Mouse (Mus musculus) kidney, embryonic 14.5 days (tissue): ENCODE results near the gene Rhod. TPM values are rescaled to one million over a fixed set of nuclear protein-coding genes. Genes with fewer than 3 reads are reported as not detected.

ENCODE experiments used
- ATAC-seq: fragments of 200-750 bp; cut with Nextera tagmentation; 2 replicates; pipeline ENCODE4 v1.8.0; 2017; ENCODE audit warnings: moderate number of reproducible peaks, mild to moderate bottlenecking, moderate TSS enrichment, moderate library complexity; ENCODE audit not compliant: low FRiP score, low TSS enrichment
- H3K27ac ChIP-seq: fragments of 300-500 bp; sonication (generic); 2 replicates; pipeline ENCODE4 v1.5.1; 2014; ENCODE audit warnings: low read depth, mild to moderate bottlenecking, low read length, moderate library complexity, mixed read lengths
- H3K27me3 ChIP-seq: fragments of 300-500 bp; sonication (generic); 2 replicates; pipeline ENCODE4 v1.6.1; 2014; ENCODE audit warnings: mild to moderate bottlenecking, low read length; ENCODE audit not compliant: control insufficient read depth, insufficient read depth
- H3K36me3 ChIP-seq: fragments of 300-500 bp; sonication (generic); 2 replicates; pipeline ENCODE4 v1.6.1; 2014; ENCODE audit warnings: low read length, mixed read lengths; ENCODE audit not compliant: control insufficient read depth, insufficient read depth
- H3K4me1 ChIP-seq: fragments of 300-500 bp; sonication (generic); 2 replicates; pipeline ENCODE4 v1.6.1; 2014; ENCODE audit warnings: low read length, mixed read lengths; ENCODE audit not compliant: control insufficient read depth, insufficient read depth
- H3K4me2 ChIP-seq: fragments of 300-500 bp; sonication (generic); replicated peaks from 2 replicates; pipeline ENCODE4 v1.6.1; 2014; ENCODE audit warnings: low read depth, mild to moderate bottlenecking, low read length
- H3K4me3 ChIP-seq: fragments of 300-500 bp; sonication (generic); 2 replicates; pipeline ENCODE4 v1.5.1; 2014; ENCODE audit warnings: mild to moderate bottlenecking, low read length
- H3K9ac ChIP-seq: fragments of 300-500 bp; sonication (generic); 2 replicates; pipeline ENCODE4 v1.6.1; 2014; ENCODE audit warnings: low read depth, mild to moderate bottlenecking, low read length, moderate library complexity
- H3K9me3 ChIP-seq: fragments of 300-500 bp; sonication (generic); 2 replicates; pipeline ENCODE4 v1.6.1; 2016; ENCODE audit warnings: low read length; ENCODE audit not compliant: control insufficient read depth
- WGBS: fragments of 180-500 bp; shearing (Covaris S2); extraction: QIAGEN DNeasy Blood & Tissue Kit; methylation state at CpG from one replicate; pipeline ENCODE4 v1.1.7; 2014; 5-methylcytosine and 5-hydroxymethylcytosine counted together
- polyA plus RNA-seq: library from polyadenylated mRNA; unstranded; fragments of >200 nt; fragmentation: Nextera tagmentation; extraction: Ambion mirVana; gene quantifications from 2 replicates; pipeline ENCODE4 v1.2.1, GENCODE M21; 2014

Gene Rhod
- polyA plus RNA-seq = 40.7 and 43.4 TPM in 2 replicates

DNA sequence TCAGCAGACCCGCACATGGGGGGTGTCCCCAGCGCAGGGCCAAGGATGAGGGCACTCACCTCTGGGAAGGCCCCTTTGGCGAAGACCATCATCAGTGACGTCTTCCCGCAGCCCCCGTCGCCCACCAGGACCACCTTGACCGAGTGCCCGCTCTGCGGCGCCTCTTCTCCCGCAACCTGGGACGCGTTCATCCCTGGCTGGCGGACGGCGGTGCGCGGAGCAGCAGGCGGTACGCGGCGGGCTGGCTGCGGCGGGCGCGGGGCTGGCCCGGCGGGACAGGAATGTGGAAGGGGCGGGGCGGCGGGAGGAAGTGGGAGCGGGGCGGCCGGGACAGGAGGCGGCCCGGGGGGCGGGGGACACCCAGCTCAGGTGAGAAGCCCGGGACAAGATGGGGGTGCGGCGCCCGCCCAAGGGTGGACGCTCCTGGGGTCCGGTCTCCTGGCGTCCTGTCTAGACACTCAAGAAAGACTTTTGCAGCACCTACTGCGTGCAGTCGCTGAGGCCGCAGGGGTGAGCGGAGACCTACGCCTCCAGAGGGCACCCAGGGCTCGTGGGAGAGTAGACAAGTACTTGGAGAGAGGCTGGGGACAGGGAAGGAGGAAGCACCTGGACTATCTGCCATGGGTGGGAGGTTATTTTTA, at the start of gene Rhod:
Rhod (minus strand) TSS at position 272 of the 641 bp plus-strand sequence.
- no peak within 1 kb of the TSS; the same call in 1 of the 2 replicates for H3K27ac ChIP-seq
- peak; percentile 54 for ATAC-seq

DNA sequence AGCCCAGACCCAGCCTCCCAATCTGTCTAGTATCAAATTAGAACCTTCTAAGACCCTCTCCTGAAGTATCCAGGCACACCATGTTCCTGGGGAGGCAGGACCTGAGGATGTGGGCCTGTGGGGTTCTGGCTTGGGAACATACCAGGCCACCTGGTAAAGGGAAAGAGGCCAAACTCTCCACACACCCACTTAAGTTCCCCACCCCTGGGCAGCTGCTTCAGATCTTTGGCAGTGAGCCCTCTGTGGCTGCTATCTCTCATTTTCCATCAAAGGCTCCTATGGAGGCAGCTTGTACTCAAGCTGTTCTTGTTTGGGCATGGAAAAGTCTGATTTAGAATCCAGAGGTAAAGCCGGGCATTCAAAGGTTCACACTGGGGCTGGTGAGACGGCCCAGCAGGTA, 48.6 kb upstream of the Rhod start:
- Histone ChIP-seq H3K4me2 (no peak overlapping the region), H3K27ac (no peak overlapping the region), H3K9ac (no peak overlapping the region), H3K36me3 (no peaks in the 10 kb centered on the region), H3K4me1 (0 out of 2 replicates have a peak, but pooled peaks cover 8% of the 10 kb centered on the region), H3K27me3 (no peaks in the 10 kb centered on the region), H3K9me3 (no peaks in the 10 kb centered on the region), H3K4me3 (no peak overlapping the region)
- WGBS = 87% methylated on average over 2 of the region's 2 CpGs
- ATAC-seq = no peak

More for the DNA sequence above, at the start of gene Rhod:
- peak within 1 kb of the TSS; percentile 69 for H3K9ac ChIP-seq
- no peaks in the 10 kb centered on the region for H3K27me3 ChIP-seq
- H3K4me3 ChIP-seq = peak within 1 kb of the TSS; percentile 68
- H3K9me3 ChIP-seq = no peaks in the 10 kb centered on the region
- H3K4me2 ChIP-seq = peak within 1 kb of the TSS; percentile 82
- no peaks in the 10 kb centered on the region for H3K36me3 ChIP-seq
- H3K4me1 ChIP-seq = peaks cover 21% of the 10 kb centered on the region
- under 1% methylated on average over 50 of the region's 51 CpGs for WGBS

DNA sequence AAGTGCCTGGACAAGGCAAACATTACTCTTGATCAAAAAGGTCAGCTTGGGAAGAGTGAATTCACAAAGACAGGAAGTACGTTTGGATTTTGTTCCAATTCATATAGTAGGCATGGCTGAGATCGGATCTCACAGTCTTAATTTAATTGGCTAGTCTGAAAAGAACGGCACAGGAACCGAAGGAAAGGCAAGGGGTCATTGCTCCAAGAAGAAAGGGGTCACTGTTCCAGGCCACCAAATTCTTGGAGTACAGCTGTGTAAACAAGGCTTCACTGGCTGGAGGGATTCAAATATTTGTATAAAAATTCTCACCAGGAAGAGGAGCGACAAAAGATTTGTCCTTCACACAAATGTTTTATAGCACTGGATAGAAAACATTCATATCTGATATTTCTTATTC, 45.8 kb upstream of the Rhod start:
- Histone ChIP-seq H3K36me3 (no peaks in the 10 kb centered on the region), H3K9me3 (no peaks in the 10 kb centered on the region), H3K27ac (peak overlapping the region; percentile 10), H3K9ac (no peak overlapping the region), H3K4me1 (0 out of 2 replicates have a peak, but pooled peaks cover 8% of the 10 kb centered on the region), H3K4me3 (no peak overlapping the region), H3K27me3 (no peaks in the 10 kb centered on the region), H3K4me2 (no peak overlapping the region)
- 9% methylated on average over 5 of the region's 5 CpGs for WGBS
- ATAC-seq = 0 out of 2 replicates have a peak, but pooled peaks have one; percentile 40

DNA sequence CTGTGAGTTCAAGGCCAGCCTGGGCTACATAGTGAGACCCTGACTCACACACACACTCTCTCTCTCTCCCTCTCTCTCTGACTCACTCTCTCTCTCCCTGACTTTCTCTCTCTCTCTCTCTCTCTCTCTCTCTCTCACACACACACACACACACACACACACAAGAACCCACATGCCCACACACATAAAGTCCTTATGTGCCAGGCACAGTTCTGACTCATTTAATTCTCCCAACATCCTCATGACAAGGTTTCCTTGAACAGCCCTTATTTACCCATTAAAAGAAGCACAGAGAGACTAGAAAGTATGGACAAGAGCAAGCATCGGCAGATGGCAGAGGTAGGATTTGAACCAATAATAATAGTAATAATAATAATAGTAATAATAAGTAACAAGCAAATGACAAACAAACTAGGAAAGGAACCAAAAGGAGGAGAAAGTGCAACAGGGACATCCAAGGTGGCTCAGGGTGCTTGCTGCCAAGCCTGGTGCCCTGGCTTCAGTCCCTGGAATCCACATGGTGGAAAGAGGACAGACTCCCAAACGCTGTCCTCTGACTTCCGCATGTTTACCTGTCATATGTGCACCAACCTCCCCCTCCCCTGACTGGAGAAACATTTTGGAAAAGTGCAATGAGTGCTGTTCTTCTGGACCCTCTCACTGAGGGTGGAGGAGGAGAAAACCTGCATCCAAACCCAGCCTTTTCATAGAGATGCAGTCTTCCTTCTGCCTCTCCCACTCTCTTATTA, 43.1 kb upstream of the Rhod start:
- Histone ChIP-seq H3K27ac (no peak overlapping the region), H3K9ac (no peak overlapping the region), H3K36me3 (no peaks in the 10 kb centered on the region), H3K4me3 (no peak overlapping the region), H3K27me3 (0 out of 2 replicates have a peak, but pooled peaks cover under 1% of the 10 kb centered on the region), H3K9me3 (no peaks in the 10 kb centered on the region), H3K4me2 (no peak overlapping the region), H3K4me1 (0 out of 2 replicates have a peak, but pooled peaks cover 9% of the 10 kb centered on the region)
- ATAC-seq = no peak
- WGBS = 81% methylated on average over 3 of the region's 3 CpGs

DNA sequence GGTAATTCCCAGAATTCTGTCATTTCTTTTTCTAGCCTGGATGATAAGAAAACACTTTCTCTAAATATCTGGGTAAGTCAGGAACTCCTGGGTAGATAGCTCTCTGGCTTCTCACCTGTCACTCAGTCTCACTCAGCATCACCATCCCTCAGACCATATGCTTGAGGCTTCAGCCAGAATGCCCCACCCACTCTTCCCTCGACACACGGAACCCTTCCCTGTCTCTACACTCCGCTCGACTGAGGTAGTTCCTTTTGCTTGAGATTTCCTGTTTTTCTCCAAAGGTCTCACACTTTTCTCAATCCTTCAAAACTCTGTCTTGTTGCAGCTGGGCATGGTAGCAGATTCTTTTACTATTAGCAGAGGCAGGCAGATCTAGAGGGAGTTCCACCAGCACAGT, 42.1 kb upstream of the Rhod start:
- ATAC-seq = no peak
- WGBS = 45% methylated on average over 4 of the region's 4 CpGs
- no peaks in the 10 kb centered on the region for H3K36me3 ChIP-seq
- H3K27ac ChIP-seq = no peak overlapping the region
- no peak overlapping the region for H3K4me2 ChIP-seq
- H3K4me3 ChIP-seq = no peak overlapping the region
- H3K27me3 ChIP-seq = peaks cover 10% of the 10 kb centered on the region
- H3K9ac ChIP-seq = no peak overlapping the region
- H3K9me3 ChIP-seq = no peaks in the 10 kb centered on the region
- H3K4me1 ChIP-seq = 0 out of 2 replicates have a peak, but pooled peaks cover 12% of the 10 kb centered on the region

- H3K9me3 ChIP-seq = no peaks in the 10 kb centered on the region
- H3K27me3 ChIP-seq = peaks cover 16% of the 10 kb centered on the region
- no peak overlapping the region for H3K4me2 ChIP-seq
- H3K4me1 ChIP-seq = 0 out of 2 replicates have a peak, but pooled peaks cover 8% of the 10 kb centered on the region
- no peak for ATAC-seq
- no peak overlapping the region for H3K9ac ChIP-seq
- no peaks in the 10 kb centered on the region for H3K36me3 ChIP-seq
- H3K27ac ChIP-seq = no peak overlapping the region
- no peak overlapping the region for H3K4me3 ChIP-seq
- whole genome bisulfite sequencing = 79% methylated on average over 2 of the region's 2 CpGs
Observed at GRCm38 (mm10) chr19:4480041-4480440, 40.8 kb upstream of the Rhod start.

DNA sequence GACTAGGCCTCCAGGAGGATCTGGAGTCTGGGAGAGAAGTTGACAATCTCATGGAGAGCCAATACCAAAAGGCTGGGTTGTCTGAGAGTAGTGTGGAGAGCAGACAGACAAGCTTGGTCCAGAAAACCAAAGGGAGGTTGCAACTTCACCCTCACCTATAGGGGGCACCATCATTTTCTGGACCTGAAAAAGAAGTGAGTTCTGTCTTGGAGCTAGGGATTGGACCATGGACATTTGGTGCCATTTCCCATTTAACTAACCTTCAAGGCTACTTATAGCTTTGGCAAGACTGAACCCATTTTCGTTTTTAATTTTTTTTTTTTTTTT, 38.9 kb upstream of the Rhod start:
- Histone ChIP-seq H3K27me3 (peaks cover 16% of the 10 kb centered on the region), H3K9me3 (no peaks in the 10 kb centered on the region), H3K4me3 (no peak overlapping the region), H3K4me2 (no peak overlapping the region), H3K9ac (no peak overlapping the region), H3K4me1 (0 out of 2 replicates have a peak, but pooled peaks cover 3% of the 10 kb centered on the region), H3K36me3 (no peaks in the 10 kb centered on the region), H3K27ac (no peak overlapping the region)
- WGBS = 38% methylated on average over 1 of the region's 1 CpGs
- ATAC-seq = no peak

- Histone ChIP-seq H3K36me3 (no peaks in the 10 kb centered on the region), H3K27me3 (peaks cover 16% of the 10 kb centered on the region), H3K4me1 (0 out of 2 replicates have a peak, but pooled peaks cover 3% of the 10 kb centered on the region), H3K4me3 (peak within 1 kb of the TSS; percentile 55), H3K9ac (peak within 1 kb of the TSS; percentile 70), H3K27ac (no peak within 1 kb of the TSS), H3K9me3 (no peaks in the 10 kb centered on the region), H3K4me2 (peak within 1 kb of the TSS; percentile 99)
- 27% methylated on average over 21 of the region's 21 CpGs for WGBS
- no peak; the same call in 1 of the 2 replicates for ATAC-seq
Observed at GRCm38 (mm10) chr19:4477345-4478189, 38.3 kb upstream of the Rhod start, which contains the start of gene Syt12. TSS of gene Syt12 (minus strand) at chr19:4477447.
